Comparison of ENCODE assay signal across 16 mouse cellular contexts in genomic region chr12:110882291-110882690, GRCm38 (mm10). TPM values are rescaled to one million over a fixed set of nuclear protein-coding genes. Genes with fewer than 3 reads are reported as not detected.
DNase-seq lines count a peak whose midpoint lies in the region; ATAC-seq and TF ChIP-seq lines count a peak whose summit lies in the region.
"Had no signal": no experiment of that assay in that cellular context is flagged by ENCODE, and none has a peak within 500 bp of the region (broad histone marks: within the 10 kb centered on the region; RNA-seq: fewer than 3 reads in every experiment).

No protein-coding gene starts in this region.

- H3K9me3 ChIP-seq in lung, embryonic 14.5 days (ENCODE audit: low read depth, low read length) = no peaks in the 10 kb centered on the region
- no peaks in the 10 kb centered on the region for H3K9me3 ChIP-seq in ES-E14 (ENCODE audit: control insufficient read depth, insufficient read depth, low read depth, low read length)
- no peaks in the 10 kb centered on the region for H3K9me3 ChIP-seq in midbrain, embryonic 16.5 days (replicated peaks; ENCODE audit: control insufficient read depth, low read length, poor library complexity, severe bottlenecking)
- H3K9me3 ChIP-seq: embryonic facial prominence, embryonic 13.5 days; forebrain, embryonic 13.5 days; hindbrain, embryonic 13.5 days; liver, embryonic 13.5 days; neural tube, embryonic 13.5 days had no signal

- no peak overlapping the region for H3K4me2 ChIP-seq in lung, embryonic 14.5 days
- no peak overlapping the region for H3K4me2 ChIP-seq in midbrain, embryonic 16.5 days (ENCODE audit: low read length)
- H3K4me2 ChIP-seq: embryonic facial prominence, embryonic 13.5 days; forebrain, embryonic 13.5 days; hindbrain, embryonic 13.5 days; liver, embryonic 13.5 days; midbrain, embryonic 11.5 days; neural tube, embryonic 13.5 days had no signal

- no peak overlapping the region for H3K27ac ChIP-seq in heart, adult 2 months
- H3K27ac ChIP-seq in lung, embryonic 14.5 days (ENCODE audit: low read depth) = no peak overlapping the region
- no peak overlapping the region for H3K27ac ChIP-seq in ES-E14 (ENCODE audit: insufficient read depth, low read depth, low read length, poor library complexity, severe bottlenecking)
- H3K27ac ChIP-seq in small intestine, adult 2 months (ENCODE audit: insufficient read depth, low read depth, low read length) = no peak overlapping the region
- no peak overlapping the region for H3K27ac ChIP-seq in midbrain, embryonic 16.5 days (ENCODE audit: low read length)
- H3K27ac ChIP-seq: embryonic facial prominence, embryonic 13.5 days; forebrain, embryonic 13.5 days; hindbrain, embryonic 13.5 days; liver, embryonic 13.5 days; neural tube, embryonic 13.5 days had no signal

- TF ChIP-seq CTCF in heart, adult 2 months (IDR thresholded peaks at IDR 0.05) = peak; percentile 35
- peak; percentile 24 for TF ChIP-seq CTCF in lung, embryonic 14.5 days (IDR thresholded peaks at IDR 0.05; ENCODE audit: low read depth)
- TF ChIP-seq CTCF in small intestine, adult 2 months (IDR thresholded peaks at IDR 0.05; ENCODE audit: extremely low read depth, insufficient read length, insufficient replicate concordance, low read depth, low read length) = 0 out of 2 replicates have a peak, but pooled peaks have one; percentile 28

- H3K27me3 ChIP-seq in heart, adult 2 months (ENCODE audit: control insufficient read depth, insufficient read depth, low read length) = no peaks in the 10 kb centered on the region
- no peaks in the 10 kb centered on the region for H3K27me3 ChIP-seq in lung, embryonic 14.5 days (ENCODE audit: insufficient read depth, low read length)
- no peaks in the 10 kb centered on the region for H3K27me3 ChIP-seq in small intestine, adult 2 months (ENCODE audit: control insufficient read depth, insufficient read depth, low read length)
- no peaks in the 10 kb centered on the region for H3K27me3 ChIP-seq in midbrain, embryonic 16.5 days (ENCODE audit: control insufficient read depth, insufficient read depth, low read depth, low read length)
- H3K27me3 ChIP-seq: embryonic facial prominence, embryonic 13.5 days; forebrain, embryonic 13.5 days; hindbrain, embryonic 13.5 days; liver, embryonic 13.5 days; neural tube, embryonic 13.5 days had no signal

- WGBS in heart, adult 2 months = 91% methylated on average over 7 of the region's 7 CpGs
- whole genome bisulfite sequencing in lung, embryonic 14.5 days = 88% methylated on average over 7 of the region's 7 CpGs
- 89% methylated on average over 7 of the region's 7 CpGs for WGBS in small intestine, adult 2 months
- 88% methylated on average over 7 of the region's 7 CpGs for WGBS in midbrain, embryonic 16.5 days

- TF ChIP-seq EP300 in heart, adult 2 months (IDR thresholded peaks at IDR 0.05; ENCODE audit: insufficient read depth, low read depth, low read length) = no peak

- no peak for DNase-seq in heart, adult 2 months
- no peak for DNase-seq in heart, postnatal 25 days (ENCODE audit: low spot score)
- DNase-seq in lung, embryonic 14.5 days = peak; percentile 8
- DNase-seq in lung, postnatal 10 days = no peak
- peak; percentile 81 for DNase-seq in ES-E14 (ENCODE audit: low read depth, low spot score)
- DNase-seq: adrenal gland, adult 8-10 months; cerebellum, adult 18-20 months; gastrocnemius, postnatal 36 days; liver, embryonic 13.5 days had no signal

- in situ Hi-C loops in ES-E14 (cut with MboI; ENCODE audit: low sequenced_read_pairs in 2 of 2, unreplicated experiment in 2 of 2) = no loop called here

- H3K9ac ChIP-seq in heart, adult 2 months (ENCODE audit: low read depth, low read length) = no peak overlapping the region
- H3K9ac ChIP-seq in lung, embryonic 14.5 days = no peak overlapping the region
- H3K9ac ChIP-seq in ES-E14 (ENCODE audit: insufficient read depth, low read depth, low read length, poor library complexity, severe bottlenecking) = no peak overlapping the region
- H3K9ac ChIP-seq in midbrain, embryonic 16.5 days (ENCODE audit: low read depth, low read length) = no peak overlapping the region
- H3K9ac ChIP-seq: embryonic facial prominence, embryonic 13.5 days; forebrain, embryonic 13.5 days; hindbrain, embryonic 13.5 days; liver, embryonic 13.5 days; neural tube, embryonic 13.5 days had no signal

- ATAC-seq in lung, embryonic 14.5 days (ENCODE audit: insufficient read depth) = no peak
- no peak for ATAC-seq in midbrain, embryonic 16.5 days
- ATAC-seq: forebrain, embryonic 13.5 days had no signal

- H3K36me3 ChIP-seq in heart, adult 2 months (ENCODE audit: control insufficient read depth, insufficient read depth, low read length) = no peaks in the 10 kb centered on the region
- peaks cover 53% of the 10 kb centered on the region for H3K36me3 ChIP-seq in lung, embryonic 14.5 days (ENCODE audit: insufficient read depth)
- peaks cover 29% of the 10 kb centered on the region for H3K36me3 ChIP-seq in ES-E14 (ENCODE audit: control insufficient read depth, insufficient read depth, low read length, poor library complexity, severe bottlenecking)
- H3K36me3 ChIP-seq in small intestine, adult 2 months (ENCODE audit: control insufficient read depth, insufficient read depth, low read length) = peaks cover 15% of the 10 kb centered on the region
- peaks cover 16% of the 10 kb centered on the region; the same call in 1 of the 2 replicates for H3K36me3 ChIP-seq in midbrain, embryonic 16.5 days (ENCODE audit: control insufficient read depth, insufficient read depth, low read length)

- no peak overlapping the region for H3K4me3 ChIP-seq in heart, adult 2 months
- H3K4me3 ChIP-seq in lung, embryonic 14.5 days (ENCODE audit: low read depth, low read length) = no peak overlapping the region
- H3K4me3 ChIP-seq in ES-E14 (ENCODE audit: insufficient read depth in 1 of 2, low read depth in 1 of 2, low read length in 2 of 2, poor library complexity in 1 of 2, severe bottlenecking in 1 of 2) = no peak overlapping the region
- H3K4me3 ChIP-seq in small intestine, adult 2 months (ENCODE audit: low read depth, low read length) = no peak overlapping the region
- no peak overlapping the region for H3K4me3 ChIP-seq in midbrain, embryonic 16.5 days (ENCODE audit: low read depth, low read length)
- H3K4me3 ChIP-seq: embryonic facial prominence, embryonic 13.5 days; forebrain, embryonic 13.5 days; hindbrain, embryonic 13.5 days; liver, embryonic 13.5 days; neural tube, embryonic 13.5 days had no signal

- no peaks in the 10 kb centered on the region for H3K4me1 ChIP-seq in heart, adult 2 months (ENCODE audit: control insufficient read depth, insufficient read depth, low read length)
- no peaks in the 10 kb centered on the region for H3K4me1 ChIP-seq in lung, embryonic 14.5 days (ENCODE audit: insufficient read depth)
- peaks cover 0 to 4% of the 10 kb centered on the region in 2 experiments; a peak in 1 of 4 replicates for H3K4me1 ChIP-seq in ES-E14 (ENCODE audit: control insufficient read depth in 2 of 2, insufficient read depth in 2 of 2, low read length in 2 of 2, poor library complexity in 1 of 2)
- H3K4me1 ChIP-seq in small intestine, adult 2 months (ENCODE audit: control insufficient read depth, insufficient read depth, insufficient read length, low read length) = no peaks in the 10 kb centered on the region
- H3K4me1 ChIP-seq in midbrain, embryonic 16.5 days (ENCODE audit: control insufficient read depth, insufficient read depth, low read length) = no peaks in the 10 kb centered on the region
- H3K4me1 ChIP-seq: embryonic facial prominence, embryonic 13.5 days; forebrain, embryonic 13.5 days; hindbrain, embryonic 13.5 days; neural tube, embryonic 13.5 days had no signal

- intact Hi-C loops in heart, adult 2 months (cut with DNase I) = no loop called here
- intact Hi-C loops in heart, postnatal 25 days (cut with DNase I) = no loop called here

- no peaks in the 10 kb centered on the region for H3K79me2 ChIP-seq in heart, adult 2 months (replicated peaks; ENCODE audit: control insufficient read depth, insufficient read depth, low read length)

- no peak for TF ChIP-seq POLR2A in heart, adult 2 months (IDR thresholded peaks at IDR 0.05; ENCODE audit: insufficient read depth, low read depth, low read length)
- no peak for TF ChIP-seq POLR2A in small intestine, adult 2 months (IDR thresholded peaks at IDR 0.05; ENCODE audit: low read depth, low read length)

TF ChIP-seq in ES-E14, 5 proteins besides CTCF, POLR2A, EP300 and RAD21:
- no peak for TF ChIP-seq ZC3H11A (IDR thresholded peaks at IDR 0.05; ENCODE audit: borderline replicate concordance, low read depth, low read length)

RNA-seq across cellular contexts. Expression of gene Cinp, which starts 6.7 kb away (rescaled TPM):
- 10 to 100 TPM; 27.3 to 31.1 TPM for total RNA-seq in heart, adult 2 months (2021)
- 27.1 and 30.1 TPM in 2 replicates for polyA plus RNA-seq in heart, adult 2 months (2012; rRNA removed)
- total RNA-seq in heart, postnatal 25 days (2021) = 10 to 100 TPM; 31.7 to 33.3 TPM
- 91.8 and 94.0 TPM in 2 replicates for polyA plus RNA-seq in lung, embryonic 14.5 days (2014; fragmentation: Nextera tagmentation; extraction: Ambion mirVana)
- 77.6 and 86.5 TPM in 2 replicates for total RNA-seq in ES-E14 (2012; rRNA removed)
- polyA plus RNA-seq in small intestine, adult 2 months (2012; rRNA removed) = 19.4 and 20.4 TPM in 2 replicates
- 84.2 and 90.0 TPM in 2 replicates for polyA plus RNA-seq in midbrain, embryonic 16.5 days (2015; fragmentation: Nextera tagmentation; extraction: Ambion mirVana)

RNA-seq across cellular contexts. Expression of gene Tecpr2, which starts 6.8 kb away (rescaled TPM):
- 1 to 10 TPM; 5.1 to 5.2 TPM for total RNA-seq in heart, adult 2 months (2021)
- 3.6 and 5.9 TPM in 2 replicates for polyA plus RNA-seq in heart, adult 2 months (2012; rRNA removed)
- 1 to 10 TPM; 5.2 to 5.7 TPM for total RNA-seq in heart, postnatal 25 days (2021)
- polyA plus RNA-seq in lung, embryonic 14.5 days (2014; fragmentation: Nextera tagmentation; extraction: Ambion mirVana) = 4.0 and 5.2 TPM in 2 replicates
- total RNA-seq in ES-E14 (2012; rRNA removed) = 11.2 and 12.6 TPM in 2 replicates
- polyA plus RNA-seq in small intestine, adult 2 months (2012; rRNA removed) = 2.2 and 2.5 TPM in 2 replicates
- 7.9 and 8.4 TPM in 2 replicates for polyA plus RNA-seq in midbrain, embryonic 16.5 days (2015; fragmentation: Nextera tagmentation; extraction: Ambion mirVana)

RNA-seq across cellular contexts. Expression of gene Zfp839, which starts 32.2 kb away (rescaled TPM):
- 10 to 100 TPM in 1 of 2 experiments, 1 to 10 TPM in 1; 9.1 to 10.3 TPM for total RNA-seq in heart, adult 2 months (2021)
- polyA plus RNA-seq in heart, adult 2 months (2012; rRNA removed) = 4.8 and 8.2 TPM in 2 replicates
- total RNA-seq in heart, postnatal 25 days (2021) = 1 to 10 TPM; 9.3 to 9.8 TPM
- polyA plus RNA-seq in lung, embryonic 14.5 days (2014; fragmentation: Nextera tagmentation; extraction: Ambion mirVana) = 4.4 and 5.2 TPM in 2 replicates
- total RNA-seq in ES-E14 (2012; rRNA removed) = 5.4 and 8.0 TPM in 2 replicates
- polyA plus RNA-seq in small intestine, adult 2 months (2012; rRNA removed) = 2.1 and 3.2 TPM in 2 replicates
- polyA plus RNA-seq in midbrain, embryonic 16.5 days (2015; fragmentation: Nextera tagmentation; extraction: Ambion mirVana) = 3.6 and 4.7 TPM in 2 replicates

RNA-seq across cellular contexts. Expression of gene Mok, which starts 41.6 kb away (rescaled TPM):
- under 1 TPM; 0.36 to 0.86 TPM for total RNA-seq in heart, adult 2 months (2021)
- 0.82 and 1.1 TPM in 2 replicates for polyA plus RNA-seq in heart, adult 2 months (2012; rRNA removed)
- under 1 TPM; 0.31 to 0.39 TPM for total RNA-seq in heart, postnatal 25 days (2021)
- polyA plus RNA-seq in lung, embryonic 14.5 days (2014; fragmentation: Nextera tagmentation; extraction: Ambion mirVana) = 5.8 and 5.9 TPM in 2 replicates
- total RNA-seq in ES-E14 (2012; rRNA removed) = 14.9 and 23.5 TPM in 2 replicates
- 0.17 and 0.81 TPM in 2 replicates for polyA plus RNA-seq in small intestine, adult 2 months (2012; rRNA removed)
- polyA plus RNA-seq in midbrain, embryonic 16.5 days (2015; fragmentation: Nextera tagmentation; extraction: Ambion mirVana) = 16.1 and 17.9 TPM in 2 replicates

Comparison
In these comparisons a context has a peak if more than half of its experiments do, and no peak if none do; other contexts are left out.
1. DNase-seq: peak in lung, embryonic 14.5 days (single experiment) and ES-E14 (single experiment); none in heart, adult 2 months (0 of 2), heart, postnatal 25 days (single experiment) and lung, postnatal 10 days (single experiment).
2. Peak in every context shown above with its lines, with median percentiles within 50 percentile points of each other: CTCF ChIP-seq.